Mouse (Mus musculus): ENCODE measurements around the gene Ephb6. TPM values are rescaled to one million over a fixed set of nuclear protein-coding genes. Genes with fewer than 3 reads are reported as not detected.

The Ephb6 gene
- polyA plus RNA-seq, 1 experiment from 2014 or later: 38.5 TPM

DNA sequence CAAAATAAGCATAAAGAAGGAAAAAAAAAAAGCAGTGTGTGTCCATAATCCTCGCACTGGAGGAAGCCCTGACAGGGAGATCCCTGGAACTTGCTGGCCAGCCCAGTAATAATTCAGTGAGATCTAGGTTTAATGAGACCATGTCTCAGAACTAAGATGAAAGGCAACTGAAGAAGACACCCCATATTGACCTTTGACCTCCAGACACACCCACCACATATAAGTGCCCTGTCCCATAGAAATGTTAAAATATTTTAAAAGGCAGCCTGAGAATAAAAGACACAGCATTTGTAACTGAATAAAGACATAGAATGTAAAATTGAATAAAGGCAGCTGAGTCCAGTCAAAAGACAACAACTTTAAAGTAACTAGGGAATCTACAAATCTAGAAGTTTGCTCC is 40.0 kb upstream of the Ephb6 start:
- 30% methylated on average over 1 of the region's 1 CpGs for WGBS
- ATAC-seq (ENCODE audit: low FRiP score, low TSS enrichment) (no peak), DNase-seq (no peak)
- H3K4me3 ChIP-seq (replicated peaks; ENCODE audit: low read depth, low read length): no peak overlapping the region
- H3K9ac ChIP-seq (replicated peaks; ENCODE audit: low read length): no peak overlapping the region
- H3K4me2 ChIP-seq (ENCODE audit: low read length): no peak overlapping the region
- H3K27ac ChIP-seq (replicated peaks; ENCODE audit: low read depth, low read length): no peak overlapping the region
- no peaks in the 10 kb centered on the region for H3K36me3 ChIP-seq (ENCODE audit: control insufficient read depth, insufficient read depth, low read length)
- H3K9me3 ChIP-seq (ENCODE audit: control insufficient read depth, low read length): no peaks in the 10 kb centered on the region
- no peaks in the 10 kb centered on the region for H3K4me1 ChIP-seq (ENCODE audit: control insufficient read depth, insufficient read depth, low read length)
- no peaks in the 10 kb centered on the region for H3K27me3 ChIP-seq (ENCODE audit: control insufficient read depth, insufficient read depth, low read length)

DNA sequence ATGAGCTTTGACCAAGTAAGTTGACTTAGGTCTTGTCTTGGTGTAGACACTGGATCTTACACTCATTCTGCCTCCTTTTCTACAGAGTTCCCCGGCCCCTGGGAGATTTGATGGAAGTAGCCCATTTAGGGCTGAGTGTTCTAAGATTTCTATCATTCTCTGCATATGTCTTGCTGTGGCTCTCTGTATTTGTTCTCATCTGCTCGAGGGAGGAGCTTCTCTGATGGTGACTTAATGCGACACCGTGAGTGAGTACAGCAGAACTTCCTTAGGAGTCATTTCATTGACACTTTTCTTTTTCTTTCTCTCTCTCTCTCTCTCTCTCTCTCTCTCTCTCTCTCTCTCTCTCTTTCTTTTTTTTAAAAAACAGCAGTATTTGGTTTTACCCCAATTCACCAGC is 38.3 kb upstream of the Ephb6 start:
- Histone ChIP-seq H3K27ac (replicated peaks; ENCODE audit: low read depth, low read length) (no peak overlapping the region), H3K4me3 (replicated peaks; ENCODE audit: low read depth, low read length) (no peak overlapping the region), H3K4me2 (ENCODE audit: low read length) (no peak overlapping the region), H3K27me3 (ENCODE audit: control insufficient read depth, insufficient read depth, low read length) (no peaks in the 10 kb centered on the region), H3K4me1 (ENCODE audit: control insufficient read depth, insufficient read depth, low read length) (no peaks in the 10 kb centered on the region), H3K9ac (replicated peaks; ENCODE audit: low read length) (no peak overlapping the region), H3K9me3 (ENCODE audit: control insufficient read depth, low read length) (no peaks in the 10 kb centered on the region), H3K36me3 (ENCODE audit: control insufficient read depth, insufficient read depth, low read length) (no peaks in the 10 kb centered on the region)
- 92% methylated on average over 4 of the region's 4 CpGs for WGBS
- ATAC-seq (ENCODE audit: low FRiP score, low TSS enrichment) (no peak), DNase-seq (no peak)

DNA sequence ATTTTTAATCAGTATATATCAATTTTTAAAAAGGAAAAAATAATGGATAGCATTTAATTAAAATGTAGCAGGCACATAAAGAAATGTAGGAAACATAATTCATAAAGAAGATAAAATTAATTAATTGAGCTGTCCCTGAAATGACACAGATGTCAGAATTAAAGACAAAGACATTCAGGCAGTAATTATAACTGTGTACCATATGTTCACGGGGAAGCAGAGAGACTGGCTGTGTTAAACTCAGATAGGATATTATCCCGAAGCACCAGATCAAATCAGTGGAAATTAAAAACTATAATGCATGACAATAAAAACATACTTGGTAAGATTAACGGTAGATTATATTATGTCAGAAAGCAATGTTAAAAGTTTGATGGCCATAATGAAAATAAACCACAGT is 36.2 kb upstream of the Ephb6 start:
- H3K36me3 ChIP-seq (ENCODE audit: control insufficient read depth, insufficient read depth, low read length): no peaks in the 10 kb centered on the region
- H3K4me1 ChIP-seq (ENCODE audit: control insufficient read depth, insufficient read depth, low read length): no peaks in the 10 kb centered on the region
- no peak overlapping the region for H3K4me3 ChIP-seq (replicated peaks; ENCODE audit: low read depth, low read length)
- H3K4me2 ChIP-seq (ENCODE audit: low read length): no peak overlapping the region
- ATAC-seq (ENCODE audit: low FRiP score, low TSS enrichment) (no peak), DNase-seq (no peak)
- no peaks in the 10 kb centered on the region for H3K27me3 ChIP-seq (ENCODE audit: control insufficient read depth, insufficient read depth, low read length)
- H3K27ac ChIP-seq (replicated peaks; ENCODE audit: low read depth, low read length): no peak overlapping the region
- 81% methylated on average over 3 of the region's 3 CpGs for WGBS
- H3K9me3 ChIP-seq (ENCODE audit: control insufficient read depth, low read length): no peaks in the 10 kb centered on the region
- H3K9ac ChIP-seq (replicated peaks; ENCODE audit: low read length): no peak overlapping the region

DNA sequence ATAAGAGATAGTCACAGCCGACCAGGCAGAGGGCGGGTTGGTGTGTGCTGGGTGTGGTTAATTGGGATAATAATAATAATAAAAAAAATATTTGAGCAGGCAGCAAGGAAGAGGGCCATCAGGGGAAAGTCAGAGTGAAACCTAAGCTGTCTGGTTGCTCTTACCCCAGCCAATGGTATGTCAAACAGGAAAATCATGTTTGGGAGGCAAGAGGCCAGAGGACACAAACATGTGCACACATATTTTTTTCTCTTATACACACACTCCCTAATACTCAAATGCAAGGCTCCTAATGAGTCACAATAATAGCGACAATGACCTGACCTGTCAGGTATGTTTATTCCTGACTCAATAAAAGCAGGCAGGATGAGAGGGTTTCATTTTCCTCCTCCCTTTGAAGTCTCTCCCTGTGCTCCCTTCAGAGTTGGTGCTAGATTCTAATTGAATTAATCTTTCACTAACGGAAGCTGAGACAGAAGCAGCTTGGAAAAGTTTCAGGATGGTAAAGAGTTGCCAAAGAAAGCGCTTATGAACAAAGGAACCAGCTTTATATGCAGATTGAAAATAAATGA is 28.7 kb upstream of the Ephb6 start:
- no peak overlapping the region for H3K27ac ChIP-seq (replicated peaks; ENCODE audit: low read depth, low read length)
- 66% methylated on average over 5 of the region's 5 CpGs for WGBS
- no peak overlapping the region for H3K9ac ChIP-seq (replicated peaks; ENCODE audit: low read length)
- DNase-seq: no peak
- no peak overlapping the region for H3K4me2 ChIP-seq (ENCODE audit: low read length)
- ATAC-seq (ENCODE audit: low FRiP score, low TSS enrichment): no peak
- H3K27me3 ChIP-seq (ENCODE audit: control insufficient read depth, insufficient read depth, low read length): no peaks in the 10 kb centered on the region
- H3K9me3 ChIP-seq (ENCODE audit: control insufficient read depth, low read length): no peaks in the 10 kb centered on the region
- H3K4me3 ChIP-seq (replicated peaks; ENCODE audit: low read depth, low read length): no peak overlapping the region
- 0 out of 2 replicates have a peak, but pooled peaks cover 5% of the 10 kb centered on the region for H3K4me1 ChIP-seq (ENCODE audit: control insufficient read depth, insufficient read depth, low read length)
- no peaks in the 10 kb centered on the region for H3K36me3 ChIP-seq (ENCODE audit: control insufficient read depth, insufficient read depth, low read length)

DNA sequence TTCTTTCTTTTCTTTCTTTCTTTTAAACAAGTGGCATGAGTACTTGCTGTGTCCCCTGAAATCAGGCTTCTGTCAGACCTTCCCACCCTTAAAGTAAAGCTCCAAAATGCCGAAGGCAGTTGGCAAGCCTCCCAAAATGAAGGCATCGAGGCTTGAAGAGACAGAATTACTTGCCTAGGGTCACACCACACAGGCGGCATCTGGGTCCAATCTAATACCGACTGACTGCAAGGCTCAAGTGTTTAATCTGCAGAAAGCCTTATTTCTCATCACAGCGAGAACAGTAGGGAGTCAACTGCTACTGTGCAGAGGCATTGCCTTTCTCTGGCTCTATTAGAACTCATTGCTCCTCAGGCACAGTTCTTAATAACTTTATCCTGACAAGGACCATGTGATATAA is 28.0 kb upstream of the Ephb6 start:
- no peaks in the 10 kb centered on the region for H3K9me3 ChIP-seq (ENCODE audit: control insufficient read depth, low read length)
- peak; percentile 59 for DNase-seq
- H3K9ac ChIP-seq (replicated peaks; ENCODE audit: low read length): no peak overlapping the region
- H3K36me3 ChIP-seq (ENCODE audit: control insufficient read depth, insufficient read depth, low read length): no peaks in the 10 kb centered on the region
- 0 out of 2 replicates have a peak, but pooled peaks cover 5% of the 10 kb centered on the region for H3K4me1 ChIP-seq (ENCODE audit: control insufficient read depth, insufficient read depth, low read length)
- no peak overlapping the region for H3K4me3 ChIP-seq (replicated peaks; ENCODE audit: low read depth, low read length)
- no peak overlapping the region for H3K27ac ChIP-seq (replicated peaks; ENCODE audit: low read depth, low read length)
- H3K27me3 ChIP-seq (ENCODE audit: control insufficient read depth, insufficient read depth, low read length): no peaks in the 10 kb centered on the region
- H3K4me2 ChIP-seq (ENCODE audit: low read length): no peak overlapping the region
- no peak for ATAC-seq (ENCODE audit: low FRiP score, low TSS enrichment)
- 53% methylated on average over 5 of the region's 5 CpGs for WGBS

DNA sequence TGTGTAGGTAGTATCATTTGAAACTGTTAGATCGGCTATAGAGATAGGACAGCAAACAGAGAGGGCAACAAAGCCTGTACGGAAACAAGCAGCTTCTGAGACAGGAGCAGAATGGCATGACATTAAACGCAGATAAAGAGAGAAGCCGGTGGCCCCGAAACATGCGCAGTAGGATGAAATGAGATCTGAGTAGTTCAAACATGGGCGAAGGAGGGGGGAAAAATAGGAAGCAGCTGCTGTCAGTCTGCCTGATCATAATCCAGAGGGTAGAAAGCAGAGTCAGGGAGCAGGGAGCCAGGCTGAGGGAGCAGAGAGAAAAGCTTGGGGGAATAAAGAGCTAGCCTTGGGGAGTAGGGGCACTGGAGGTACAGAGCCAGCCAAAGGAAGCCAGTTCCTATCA is 24.0 kb upstream of the Ephb6 start:
- Histone ChIP-seq H3K4me2 (ENCODE audit: low read length) (no peak overlapping the region), H3K9me3 (ENCODE audit: control insufficient read depth, low read length) (no peaks in the 10 kb centered on the region), H3K9ac (replicated peaks; ENCODE audit: low read length) (no peak overlapping the region), H3K27me3 (ENCODE audit: control insufficient read depth, insufficient read depth, low read length) (no peaks in the 10 kb centered on the region), H3K27ac (replicated peaks; ENCODE audit: low read depth, low read length) (peak overlapping the region; percentile 55; the same call in 1 of the 2 replicates), H3K4me3 (replicated peaks; ENCODE audit: low read depth, low read length) (no peak overlapping the region), H3K36me3 (ENCODE audit: control insufficient read depth, insufficient read depth, low read length) (no peaks in the 10 kb centered on the region), H3K4me1 (ENCODE audit: control insufficient read depth, insufficient read depth, low read length) (0 out of 2 replicates have a peak, but pooled peaks cover 5% of the 10 kb centered on the region)
- peak; percentile 58 for DNase-seq
- WGBS: 35% methylated on average over 7 of the region's 7 CpGs
- peak; percentile 53; the same call in 1 of the 2 replicates for ATAC-seq (ENCODE audit: low FRiP score, low TSS enrichment)

DNA sequence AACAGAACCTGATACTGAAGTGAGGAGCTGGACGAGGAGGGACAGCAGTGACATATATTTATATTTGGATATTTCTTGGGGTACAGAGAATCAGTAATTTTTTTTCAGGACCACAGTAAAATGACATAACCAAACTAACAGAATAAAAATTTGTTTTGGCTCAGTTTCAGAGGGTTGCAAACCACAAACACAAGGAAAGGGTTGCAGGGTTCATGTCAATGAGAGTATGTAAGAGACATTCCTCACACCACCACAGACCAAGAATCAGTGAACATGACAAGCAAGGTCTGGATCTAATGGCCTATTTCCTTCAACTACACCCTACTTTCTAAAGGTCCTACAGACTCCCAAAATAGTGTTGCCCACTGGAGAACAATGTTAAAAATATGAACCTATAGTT is 23.1 kb upstream of the Ephb6 start:
- H3K36me3 ChIP-seq (ENCODE audit: control insufficient read depth, insufficient read depth, low read length): no peaks in the 10 kb centered on the region
- no peaks in the 10 kb centered on the region for H3K27me3 ChIP-seq (ENCODE audit: control insufficient read depth, insufficient read depth, low read length)
- 0 out of 2 replicates have a peak, but pooled peaks cover 5% of the 10 kb centered on the region for H3K4me1 ChIP-seq (ENCODE audit: control insufficient read depth, insufficient read depth, low read length)
- H3K9ac ChIP-seq (replicated peaks; ENCODE audit: low read length): no peak overlapping the region
- no peak for DNase-seq
- 92% methylated on average over 1 of the region's 1 CpGs for WGBS
- H3K27ac ChIP-seq (replicated peaks; ENCODE audit: low read depth, low read length): no peak overlapping the region
- no peak overlapping the region for H3K4me3 ChIP-seq (replicated peaks; ENCODE audit: low read depth, low read length)
- no peaks in the 10 kb centered on the region for H3K9me3 ChIP-seq (ENCODE audit: control insufficient read depth, low read length)
- ATAC-seq (ENCODE audit: low FRiP score, low TSS enrichment): no peak
- no peak overlapping the region for H3K4me2 ChIP-seq (ENCODE audit: low read length)

DNA sequence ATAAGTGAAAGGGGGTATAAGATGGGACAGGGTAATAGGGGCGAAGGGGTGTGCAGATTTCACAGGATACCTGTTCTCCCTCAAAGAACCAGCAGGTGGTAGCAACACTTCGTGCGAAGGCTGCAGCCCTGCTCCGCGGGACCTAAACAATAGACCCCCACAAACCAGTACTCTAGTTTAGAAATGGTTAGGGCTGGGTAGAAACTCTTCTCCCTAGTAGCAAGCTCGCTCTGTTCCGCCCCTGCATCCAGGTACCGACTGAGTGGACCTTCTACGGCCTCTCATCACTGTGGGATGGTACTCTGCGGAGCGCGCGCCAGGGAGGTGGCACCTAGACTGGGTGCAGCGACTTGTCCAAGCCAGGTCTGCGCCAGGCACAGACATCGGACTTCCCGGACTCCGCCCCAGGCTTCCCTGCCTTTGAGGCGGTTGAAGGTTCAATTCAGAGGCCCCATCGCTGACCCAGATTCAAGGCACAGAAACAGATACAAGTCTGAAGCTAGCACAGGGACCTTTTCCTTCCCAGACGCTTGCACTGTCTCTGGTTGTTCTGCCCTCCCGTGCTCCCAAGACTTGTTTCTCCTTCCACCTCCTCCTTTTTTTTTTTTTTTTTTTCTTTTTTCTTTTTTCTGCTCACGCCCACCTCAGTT is 756 bp upstream of the Ephb6 start:
- peak overlapping the region; percentile 73 for H3K4me3 ChIP-seq (replicated peaks; ENCODE audit: low read depth, low read length)
- DNase-seq: peak; percentile 91
- peaks cover 20% of the 10 kb centered on the region for H3K4me1 ChIP-seq (ENCODE audit: control insufficient read depth, insufficient read depth, low read length)
- no peaks in the 10 kb centered on the region for H3K36me3 ChIP-seq (ENCODE audit: control insufficient read depth, insufficient read depth, low read length)
- no peaks in the 10 kb centered on the region for H3K9me3 ChIP-seq (ENCODE audit: control insufficient read depth, low read length)
- H3K9ac ChIP-seq (replicated peaks; ENCODE audit: low read length): peak overlapping the region; percentile 90
- peak overlapping the region; percentile 91 for H3K4me2 ChIP-seq (ENCODE audit: low read length)
- H3K27me3 ChIP-seq (ENCODE audit: control insufficient read depth, insufficient read depth, low read length): no peaks in the 10 kb centered on the region
- under 1% methylated on average over 23 of the region's 23 CpGs for WGBS
- peak; percentile 77 for ATAC-seq (ENCODE audit: low FRiP score, low TSS enrichment)
- H3K27ac ChIP-seq (replicated peaks; ENCODE audit: low read depth, low read length): peak overlapping the region; percentile 92

DNA sequence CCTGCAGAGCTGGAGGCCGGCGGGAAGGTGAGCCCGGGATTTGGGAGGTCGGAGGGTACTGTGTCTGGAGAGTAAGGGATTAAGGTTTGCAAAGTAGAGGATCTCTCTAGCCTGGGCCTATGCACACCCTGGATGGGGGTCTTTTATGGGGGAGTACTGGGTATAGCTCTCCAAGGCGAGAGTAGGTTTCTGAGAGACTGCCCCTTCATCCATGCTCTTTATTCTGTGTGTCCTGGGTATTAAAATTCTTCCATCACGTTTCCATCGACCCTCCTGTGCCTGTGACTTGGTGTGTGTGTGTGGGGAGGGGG is 467 bp downstream of the Ephb6 start:
- ATAC-seq (ENCODE audit: low FRiP score, low TSS enrichment) (peak; percentile 38), DNase-seq (no peak)
- Histone ChIP-seq H3K9ac (replicated peaks; ENCODE audit: low read length) (peak overlapping the region; percentile 90), H3K4me2 (ENCODE audit: low read length) (peak overlapping the region; percentile 91), H3K4me1 (ENCODE audit: control insufficient read depth, insufficient read depth, low read length) (peaks cover 20% of the 10 kb centered on the region), H3K4me3 (replicated peaks; ENCODE audit: low read depth, low read length) (peak overlapping the region; percentile 73), H3K9me3 (ENCODE audit: control insufficient read depth, low read length) (no peaks in the 10 kb centered on the region), H3K27ac (replicated peaks; ENCODE audit: low read depth, low read length) (peak overlapping the region; percentile 92), H3K36me3 (ENCODE audit: control insufficient read depth, insufficient read depth, low read length) (no peaks in the 10 kb centered on the region), H3K27me3 (ENCODE audit: control insufficient read depth, insufficient read depth, low read length) (no peaks in the 10 kb centered on the region)
- WGBS: 0% methylated on average over 7 of the region's 7 CpGs

All from midbrain, embryonic 14.5 days (tissue).